Mouse (Mus musculus): ENCODE results near the gene Slc6a8.
A peak's percentile ranks its signal among the peaks of the same experiment; 100 is the strongest.

Gene Slc6a8

DNA sequence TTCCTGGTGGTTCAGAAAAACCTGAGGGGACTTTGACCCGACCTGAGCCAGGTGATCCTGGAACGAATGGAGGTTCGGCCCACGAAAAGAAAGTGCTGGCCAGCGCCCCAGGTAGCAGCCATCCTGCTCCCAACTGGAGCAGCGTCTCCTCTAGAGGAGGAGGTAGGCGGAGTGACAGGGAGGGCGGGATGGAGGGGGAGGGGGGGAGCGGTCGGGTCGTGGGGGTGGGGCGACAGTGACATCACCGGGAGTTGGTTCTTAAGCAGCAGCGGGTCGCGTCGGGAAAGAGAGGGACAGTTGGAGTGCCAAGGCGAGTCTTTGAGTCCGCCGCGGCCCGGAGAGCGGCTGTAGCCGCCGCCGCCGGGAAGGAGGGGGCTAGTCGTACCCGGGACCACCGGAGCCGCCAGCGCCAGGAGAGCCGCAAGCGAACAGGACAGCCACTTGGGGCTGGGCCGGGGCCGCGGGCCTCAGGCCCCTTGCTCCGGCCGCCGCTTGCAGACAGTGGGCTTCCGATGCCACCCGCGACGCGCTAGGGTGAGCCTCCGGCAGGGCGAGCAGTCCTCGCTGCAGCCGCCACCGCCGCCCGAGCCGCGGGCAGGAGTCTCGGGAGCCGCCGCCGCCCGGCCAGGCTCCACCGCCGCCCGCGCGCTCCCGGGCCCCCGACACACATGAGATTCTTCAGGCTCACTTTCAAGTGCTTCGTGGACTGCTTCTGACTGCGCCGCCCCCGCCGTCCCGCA, at the start of gene Slc6a8:
Gene Slc6a8 (plus strand): TSS at position 272 of the 740 bp plus-strand sequence.
- DNase-seq (ENCODE audit: low spot score in 2 of 2), result peak in 1 of 2 experiments; percentile 35

DNA sequence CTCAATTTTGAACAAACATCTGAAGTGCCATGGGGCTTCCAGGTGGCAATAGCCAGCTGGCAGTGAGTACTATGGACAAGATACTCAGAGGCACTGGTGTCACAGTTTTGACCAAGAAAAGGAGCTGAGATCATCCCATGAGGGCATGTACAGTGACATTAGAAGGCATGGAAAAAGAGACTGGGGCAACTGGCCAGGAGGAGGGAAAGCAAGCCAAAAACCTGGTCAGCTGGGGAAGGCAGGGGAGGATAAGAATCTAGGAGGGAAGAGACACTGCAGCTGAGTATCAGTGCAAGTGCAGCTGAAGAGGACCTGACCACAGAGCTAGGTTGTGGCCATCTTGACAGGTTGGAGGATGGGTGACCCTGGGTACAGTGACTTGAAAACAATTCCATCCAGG, 46.0 kb upstream of the Slc6a8 start:
- DNase-seq (ENCODE audit: low spot score in 2 of 2), result no peak

DNA sequence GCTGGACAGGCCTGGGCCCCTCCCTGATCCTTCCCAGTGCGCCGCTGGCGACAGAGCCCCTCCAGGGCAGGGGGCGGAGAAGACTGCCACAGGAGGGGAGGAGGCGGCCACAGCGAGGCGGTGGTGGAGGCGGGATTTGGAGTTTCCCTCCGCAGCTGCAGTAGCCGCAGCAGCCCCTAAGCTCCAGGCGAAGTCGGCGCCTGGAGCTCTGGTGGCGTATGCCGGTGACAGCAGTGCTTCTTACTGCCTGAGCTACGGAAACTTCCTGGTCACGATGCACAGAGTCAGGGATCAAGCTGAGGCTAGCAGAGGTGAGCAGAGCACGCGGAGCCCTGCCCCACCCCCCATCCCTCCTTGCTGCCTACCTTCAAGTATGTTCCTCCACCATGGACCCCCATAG, 37.5 kb upstream of the Slc6a8 start:
- DNase-seq (ENCODE audit: low spot score in 2 of 2), result no peak

- DNase-seq (ENCODE audit: low spot score in 2 of 2), result no peak
Observed at GRCm38 (mm10) chrX:73637415-73637814, 35.5 kb upstream of the Slc6a8 start.

DNA sequence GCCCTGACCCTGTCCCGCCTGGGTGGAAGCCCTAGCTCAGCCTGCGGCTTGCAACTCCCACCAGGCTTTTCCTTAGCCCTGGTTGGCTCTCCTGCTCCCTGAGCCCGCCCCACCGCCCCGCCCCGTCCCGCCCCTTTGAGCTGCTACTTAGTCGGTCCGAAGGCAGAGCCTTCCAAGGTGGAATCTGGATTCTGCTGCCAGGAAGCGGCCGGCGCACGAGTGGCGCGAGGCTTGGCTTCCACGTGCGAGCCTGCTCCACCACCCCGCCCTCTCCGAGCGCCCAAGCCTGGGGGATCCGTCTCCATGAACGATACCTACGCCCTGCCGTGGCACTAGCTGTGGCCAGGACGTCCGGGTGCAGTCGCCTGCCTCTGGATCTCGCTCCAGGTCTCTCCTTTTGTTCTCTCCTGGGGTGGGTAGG, 33.7 kb upstream of the Slc6a8 start, which contains the start of gene Dusp9:
Gene Dusp9 (plus strand): TSS at position 165 of the 421 bp plus-strand sequence.
- no peak for DNase-seq (ENCODE audit: low spot score in 2 of 2)

- no peak for DNase-seq (ENCODE audit: low spot score in 2 of 2)
Observed at GRCm38 (mm10) chrX:73639901-73640469, 33.0 kb upstream of the Slc6a8 start.

DNA sequence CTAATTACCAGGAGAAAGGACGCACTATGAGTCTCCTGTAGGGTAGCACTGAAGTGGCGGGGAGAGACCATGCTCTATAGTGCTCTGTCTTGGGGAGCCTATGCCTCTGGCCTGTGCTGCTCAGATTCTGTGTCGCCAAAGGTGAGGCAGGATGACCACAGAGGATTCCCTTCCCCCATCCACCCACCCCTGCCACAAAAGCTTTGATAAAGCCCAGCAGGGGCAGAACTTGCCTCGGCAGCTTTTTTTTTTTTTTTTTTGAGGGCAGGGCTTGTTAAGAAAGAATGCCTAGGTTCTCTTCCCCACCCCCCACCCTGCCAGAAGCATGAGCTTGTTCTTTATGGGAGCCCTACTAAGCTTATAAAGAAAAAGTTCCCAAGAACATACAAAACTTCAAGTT, 27.8 kb upstream of the Slc6a8 start:
- no peak for DNase-seq (ENCODE audit: low spot score in 2 of 2)

GRCm38 (mm10) chrX:73650869-73651268, 22.1 kb upstream of the Slc6a8 start:
- DNase-seq (ENCODE audit: low spot score in 2 of 2), result no peak

- no peak for DNase-seq (ENCODE audit: low spot score in 2 of 2)
Observed at GRCm38 (mm10) chrX:73653392-73653791, 19.6 kb upstream of the Slc6a8 start.

DNA sequence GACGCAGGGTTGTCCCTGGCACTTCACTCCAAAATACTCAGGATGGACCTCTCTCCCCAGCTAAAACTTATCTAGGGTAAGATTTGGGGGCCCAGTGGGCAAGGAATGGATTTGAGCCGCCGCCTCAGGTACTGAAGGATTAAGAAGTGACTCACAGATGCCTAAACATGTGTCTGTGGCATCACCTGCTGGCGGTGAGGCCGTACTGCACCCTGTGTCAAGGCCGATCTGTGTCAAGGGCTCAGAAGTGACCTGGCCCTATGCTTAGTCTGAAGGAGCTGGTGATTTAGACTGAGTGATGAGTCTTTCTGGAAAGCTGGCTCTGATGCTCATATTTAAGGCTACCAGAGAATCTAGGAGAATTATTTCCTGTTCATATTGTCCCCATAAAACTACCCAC, 18.8 kb upstream of the Slc6a8 start:
- DNase-seq (ENCODE audit: low spot score in 2 of 2), result peak in 1 of 2 experiments; percentile 77

- DNase-seq (ENCODE audit: low spot score in 2 of 2), result peak in 1 of 2 experiments; percentile 58
Observed at GRCm38 (mm10) chrX:73655529-73655928, 17.4 kb upstream of the Slc6a8 start.

- no peak for DNase-seq (ENCODE audit: low spot score in 2 of 2)
Observed at GRCm38 (mm10) chrX:73658391-73658790, 14.6 kb upstream of the Slc6a8 start.

DNA sequence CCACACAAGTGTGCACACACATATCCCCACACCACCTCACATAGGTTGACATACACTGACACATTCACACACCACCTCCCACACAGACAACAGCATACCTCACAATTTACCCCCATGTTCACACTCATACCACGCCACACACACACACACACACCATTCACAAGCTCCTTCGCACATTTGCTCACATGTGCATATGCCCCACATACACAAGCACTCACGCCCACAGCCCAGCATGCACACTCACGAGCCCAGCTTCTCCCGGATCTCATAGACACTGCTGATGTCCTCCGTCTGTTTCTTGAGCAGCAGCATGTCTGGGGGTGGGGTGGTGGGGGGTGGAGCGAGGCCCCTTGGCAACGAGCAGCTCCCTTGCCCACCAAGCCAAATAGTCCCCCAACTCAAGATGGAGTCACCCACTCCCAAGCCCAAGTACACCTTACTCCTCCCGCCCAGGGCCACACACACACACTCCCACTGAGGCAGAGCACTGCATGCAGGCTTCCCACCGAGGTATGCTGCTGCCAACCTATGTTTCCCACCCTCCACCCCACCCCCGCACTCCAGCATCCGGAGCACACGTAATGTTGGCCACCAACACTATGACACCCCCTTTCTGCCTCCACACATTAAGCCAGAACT, 13.9 kb upstream of the Slc6a8 start:
- no peak for DNase-seq (ENCODE audit: low spot score in 2 of 2)

GRCm38 (mm10) chrX:73659575-73660283, 13.2 kb upstream of the Slc6a8 start, which contains the start of gene Pnck:
Gene Pnck, minus strand, starts transcription at chrX:73660117.
- no peak for DNase-seq (ENCODE audit: low spot score in 2 of 2)

DNA sequence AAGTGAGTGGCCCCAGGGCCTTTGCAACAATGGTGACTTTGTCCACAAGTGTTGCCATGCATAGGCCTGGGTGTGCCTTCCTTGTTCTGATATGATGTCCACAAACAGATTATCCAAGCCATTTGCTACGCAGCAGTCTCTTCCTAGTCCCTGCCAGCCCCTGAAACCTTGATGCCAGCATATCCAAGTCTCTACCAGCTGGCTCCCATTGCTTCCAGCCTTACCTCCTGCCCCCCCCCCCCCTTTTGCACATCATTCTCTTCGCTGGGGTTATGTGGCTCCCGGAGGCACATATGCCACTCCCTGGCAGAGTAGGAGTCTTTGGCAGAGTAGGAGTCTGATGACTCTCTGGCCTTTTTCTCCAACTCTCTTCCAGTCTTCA, 12.7 kb upstream of the Slc6a8 start:
- DNase-seq (ENCODE audit: low spot score in 2 of 2), result no peak

DNA sequence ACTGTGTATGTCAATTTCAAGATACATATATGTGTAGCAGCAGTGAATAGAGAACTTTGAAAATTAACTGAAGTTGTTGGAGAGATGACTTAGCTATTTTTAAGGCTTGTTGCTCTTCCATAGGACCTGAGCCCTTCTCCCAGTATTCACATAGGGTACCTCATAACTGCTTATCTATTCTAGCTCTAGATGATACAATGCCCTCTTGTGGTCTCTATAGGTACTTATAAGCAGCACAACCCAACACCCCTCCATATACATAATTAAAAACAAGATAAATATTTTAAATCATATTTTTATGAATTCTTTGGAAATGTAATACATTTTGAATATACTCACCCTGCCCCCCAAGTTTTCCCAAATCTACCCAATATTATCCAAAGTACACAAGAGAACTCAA, 9.8 kb upstream of the Slc6a8 start:
- no peak for DNase-seq (ENCODE audit: low spot score in 2 of 2)

DNA sequence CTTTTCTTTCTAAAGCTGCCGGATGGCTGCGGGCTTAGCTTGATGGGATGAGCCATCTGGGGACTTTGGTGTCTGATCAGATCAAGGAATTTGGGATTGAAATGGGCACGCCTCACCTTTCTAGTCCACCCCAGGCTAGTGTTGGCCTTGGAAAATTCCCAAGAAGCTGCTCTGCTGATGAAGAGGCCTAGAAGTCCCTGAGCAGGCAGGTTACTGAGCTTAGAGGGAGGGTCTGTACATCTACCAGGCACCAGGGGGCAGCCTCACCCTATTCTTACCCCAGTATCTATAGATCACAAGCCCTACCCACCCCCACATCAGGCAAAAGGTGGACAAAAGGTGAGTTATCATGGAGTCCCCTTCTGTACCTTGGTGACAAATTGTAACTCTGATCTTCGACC, 919 bp upstream of the Slc6a8 start:
- DNase-seq (ENCODE audit: low spot score in 2 of 2), result peak in 1 of 2 experiments; percentile 62

GRCm38 (mm10) chrX:73673619-73673967, 643 bp downstream of the Slc6a8 start:
- DNase-seq (ENCODE audit: low spot score in 2 of 2), result no peak

DNA sequence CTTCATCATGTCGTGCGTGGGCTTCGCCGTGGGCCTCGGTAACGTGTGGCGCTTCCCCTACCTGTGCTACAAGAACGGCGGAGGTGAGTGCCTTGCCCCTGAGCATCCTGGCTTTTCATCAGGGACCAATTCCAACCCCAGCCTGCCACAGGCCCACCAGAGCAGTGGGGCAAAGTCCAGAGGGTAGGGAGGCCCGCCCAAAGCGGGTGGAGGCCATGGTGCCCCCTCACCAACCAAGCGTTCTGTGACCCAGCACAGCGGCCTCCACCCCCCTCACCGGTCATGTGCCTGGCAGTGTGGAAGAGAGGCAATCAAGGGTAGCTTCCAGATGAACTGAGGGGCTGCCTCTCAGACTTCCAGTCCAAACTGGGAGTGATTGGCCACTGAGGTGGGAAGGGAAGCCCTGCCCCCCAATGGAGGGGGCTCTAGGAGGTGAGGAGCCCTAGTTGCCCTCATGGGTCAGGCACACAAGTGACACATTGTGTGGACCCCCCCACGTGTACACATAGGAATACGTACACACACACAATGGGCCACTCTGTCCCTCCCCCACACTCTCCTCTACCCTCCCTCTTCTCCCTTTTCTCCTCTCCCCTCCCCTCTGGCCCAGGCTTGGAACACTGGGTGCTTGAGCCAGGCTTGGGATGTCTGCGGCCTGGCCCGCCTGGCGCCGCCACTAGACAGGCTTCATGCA, 1.2 kb downstream of the Slc6a8 start:
- DNase-seq (ENCODE audit: low spot score in 2 of 2), result no peak

DNA sequence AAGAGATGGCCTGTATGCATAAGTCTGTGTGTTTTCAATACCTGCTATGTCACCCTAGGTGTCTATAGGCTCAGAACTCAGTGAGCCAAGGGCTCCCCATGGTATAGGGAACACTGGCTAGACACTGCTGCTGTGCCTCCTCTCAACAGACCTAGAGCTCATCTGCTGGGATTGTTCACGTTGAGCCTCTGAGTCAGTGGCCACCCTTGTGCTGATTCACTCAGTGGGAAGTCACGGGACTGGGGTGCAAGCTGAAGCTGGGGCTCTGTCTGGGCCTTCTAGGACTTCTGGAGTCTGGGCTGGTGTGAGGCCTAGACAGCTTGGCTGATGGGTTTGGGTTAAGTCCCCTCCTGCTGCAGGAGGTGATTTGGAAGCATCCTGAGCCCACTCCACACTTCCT, 2.3 kb downstream of the Slc6a8 start:
- DNase-seq (ENCODE audit: low spot score in 2 of 2), result no peak

GRCm38 (mm10) chrX:73676668-73677067, 3.7 kb downstream of the Slc6a8 start:
- no peak for DNase-seq (ENCODE audit: low spot score in 2 of 2)

GRCm38 (mm10) chrX:73684156-73684555, 11.2 kb downstream of the Slc6a8 start:
- no peak for DNase-seq (ENCODE audit: low spot score in 2 of 2)
